Mouse (Mus musculus): ENCODE measurements around the gene Aig1. TPM values are rescaled to one million over a fixed set of nuclear protein-coding genes. Genes with fewer than 3 reads are reported as not detected.

Aig1 gene
- polyA plus RNA-seq, 1 experiment = 30.3 TPM

DNA sequence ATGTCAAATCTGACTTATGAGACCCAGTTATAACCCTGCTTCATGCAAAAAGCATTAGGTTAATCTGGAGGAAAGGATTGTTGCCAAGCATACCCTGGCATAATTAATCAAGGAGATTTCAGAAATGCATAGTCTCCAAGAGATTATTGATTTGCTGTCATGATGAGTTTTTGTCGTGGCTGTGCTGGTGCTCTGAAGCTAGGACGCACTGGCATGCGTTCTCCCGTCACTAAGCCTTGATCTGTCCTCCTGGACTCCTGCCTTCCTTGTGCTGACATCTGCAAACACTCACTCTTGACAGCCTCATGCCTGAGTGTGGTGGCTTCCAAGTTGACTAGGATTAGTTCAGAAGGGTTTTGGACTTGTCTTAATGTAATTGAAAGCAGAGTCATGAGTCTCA is 163.0 kb downstream of the Aig1 start:
- no peak for DNase-seq (ENCODE audit: low spot score)

DNA sequence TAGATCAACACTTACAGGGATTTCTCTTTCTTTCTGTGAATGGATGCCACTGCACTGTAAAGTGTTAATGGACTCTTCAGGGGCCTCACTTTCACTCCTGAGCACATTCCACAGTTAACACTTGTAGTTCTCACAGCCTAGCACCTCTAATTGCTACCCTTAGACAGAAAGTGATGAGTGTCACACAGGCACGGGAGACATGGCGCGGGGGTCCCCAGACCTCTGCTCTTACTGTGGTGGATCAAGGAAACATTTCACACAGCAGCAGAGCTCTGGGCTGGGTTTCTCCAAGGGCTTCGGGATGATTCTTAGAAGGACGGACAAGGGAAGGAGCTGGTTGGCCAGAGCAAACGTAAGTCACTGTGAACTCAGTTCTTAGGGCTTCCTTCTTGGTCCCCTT is 166.1 kb downstream of the Aig1 start:
- DNase-seq (ENCODE audit: low spot score) = no peak

DNA sequence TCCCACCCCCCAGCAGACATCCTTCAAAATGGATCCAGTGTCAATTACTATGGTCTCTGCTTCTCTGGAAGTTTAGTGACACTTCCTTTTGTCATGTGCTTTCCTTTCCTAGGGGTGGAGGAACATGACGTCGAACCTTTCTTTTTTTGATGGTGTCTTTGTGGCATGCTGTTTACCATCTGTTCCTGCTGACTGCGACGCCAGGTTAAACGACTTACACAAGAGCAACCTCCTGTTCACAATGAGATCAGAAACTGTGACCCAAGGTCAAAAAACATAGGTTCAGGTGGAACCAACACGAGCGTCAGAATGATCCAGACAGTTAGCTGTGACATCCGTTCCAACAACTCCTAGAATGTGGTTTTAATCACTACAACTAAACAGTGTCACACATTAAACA is 166.7 kb downstream of the Aig1 start:
- no peak for DNase-seq (ENCODE audit: low spot score)

DNA sequence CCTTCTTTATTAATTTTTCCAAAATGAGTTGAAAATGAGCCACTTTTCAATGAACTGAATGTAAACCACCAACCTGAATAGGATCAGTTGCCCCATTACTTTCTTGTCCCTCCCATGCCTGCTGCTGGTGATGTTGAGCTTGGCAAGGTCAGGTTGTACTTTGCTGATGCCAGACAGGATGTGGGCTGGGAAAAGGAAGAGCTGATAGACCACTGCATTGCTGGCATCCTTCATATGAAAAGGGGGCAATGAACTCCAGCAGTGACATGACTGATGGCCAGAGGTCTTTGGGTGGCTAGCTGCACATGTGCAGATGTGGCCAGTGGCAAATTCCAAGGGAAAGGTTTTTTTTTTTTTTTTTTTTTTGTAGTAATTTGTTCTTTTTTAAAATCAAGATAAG is 172.5 kb downstream of the Aig1 start:
- DNase-seq (ENCODE audit: low spot score) = no peak

DNA sequence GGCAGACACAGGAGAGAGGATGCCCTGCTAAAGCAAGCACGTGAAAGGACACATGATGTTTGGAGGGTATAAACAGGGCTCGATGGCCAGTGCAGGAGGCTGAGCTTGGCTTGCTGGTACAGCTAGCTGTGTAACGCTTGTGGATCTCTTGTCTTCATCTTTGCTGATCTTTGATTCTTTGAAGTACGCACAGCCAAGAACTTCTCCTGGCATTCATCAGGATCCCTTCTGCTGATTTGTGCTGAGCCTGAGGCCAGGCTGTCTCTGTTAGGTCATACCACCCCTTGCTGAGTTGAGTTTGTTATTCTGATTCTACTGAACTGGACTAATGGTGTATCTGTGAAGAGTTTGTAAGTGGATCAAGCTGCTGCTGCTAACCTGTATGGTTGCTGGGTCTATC is 175.5 kb downstream of the Aig1 start:
- DNase-seq (ENCODE audit: low spot score) = no peak

DNA sequence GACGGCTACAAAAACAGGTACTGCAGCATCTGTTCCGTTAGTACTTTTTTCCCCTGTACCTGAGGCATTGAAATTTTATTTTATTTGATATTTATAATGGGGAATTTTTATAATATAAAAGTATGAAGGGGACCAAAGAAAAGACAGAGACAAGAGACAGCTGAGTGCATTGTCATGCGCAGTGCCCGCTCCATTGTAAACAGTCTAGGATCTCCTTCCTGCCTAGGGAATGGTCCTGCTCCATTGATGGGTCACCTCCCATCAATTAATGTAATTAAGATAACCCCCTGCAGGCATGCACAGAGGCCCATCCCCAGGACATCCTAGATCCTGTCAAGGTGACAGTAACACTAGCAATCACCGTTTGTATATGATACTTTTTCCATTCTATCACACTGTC is 178.0 kb downstream of the Aig1 start:
- no peak for DNase-seq (ENCODE audit: low spot score)

DNA sequence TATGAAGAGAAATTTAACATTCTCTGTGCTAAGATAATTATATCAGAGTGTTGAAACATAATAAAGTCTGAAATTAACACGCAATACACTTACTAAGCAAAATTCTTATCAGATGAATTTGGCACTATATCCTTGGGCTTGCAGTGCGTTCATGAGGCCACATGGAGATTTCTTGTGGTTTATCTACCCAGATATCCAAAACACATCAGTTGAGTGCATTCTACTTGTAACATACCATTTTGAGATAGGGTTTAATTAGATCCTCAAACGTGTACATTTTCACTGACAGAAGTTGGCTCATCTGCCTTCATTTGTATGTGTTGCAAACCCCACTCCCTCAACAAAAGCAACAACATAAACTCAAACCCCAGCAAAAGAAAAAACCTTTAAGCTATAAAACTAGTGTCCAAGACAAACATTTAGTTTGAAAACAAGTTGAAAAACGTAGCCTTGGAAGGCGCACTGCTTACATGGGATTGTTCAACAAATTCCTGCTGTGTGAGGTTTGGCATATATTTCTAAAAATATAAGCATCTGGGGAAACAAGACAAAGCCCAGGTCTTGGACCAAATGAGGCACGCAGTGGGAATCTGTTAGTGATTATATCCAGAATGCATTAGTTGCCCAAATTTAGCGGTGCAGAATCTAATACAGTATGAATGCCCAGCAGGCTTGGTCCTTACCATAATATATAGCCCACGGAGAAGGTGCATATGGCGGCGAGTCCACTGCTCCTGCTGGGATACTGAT is 178.8 kb downstream of the Aig1 start:
- DNase-seq (ENCODE audit: low spot score) = no peak

DNA sequence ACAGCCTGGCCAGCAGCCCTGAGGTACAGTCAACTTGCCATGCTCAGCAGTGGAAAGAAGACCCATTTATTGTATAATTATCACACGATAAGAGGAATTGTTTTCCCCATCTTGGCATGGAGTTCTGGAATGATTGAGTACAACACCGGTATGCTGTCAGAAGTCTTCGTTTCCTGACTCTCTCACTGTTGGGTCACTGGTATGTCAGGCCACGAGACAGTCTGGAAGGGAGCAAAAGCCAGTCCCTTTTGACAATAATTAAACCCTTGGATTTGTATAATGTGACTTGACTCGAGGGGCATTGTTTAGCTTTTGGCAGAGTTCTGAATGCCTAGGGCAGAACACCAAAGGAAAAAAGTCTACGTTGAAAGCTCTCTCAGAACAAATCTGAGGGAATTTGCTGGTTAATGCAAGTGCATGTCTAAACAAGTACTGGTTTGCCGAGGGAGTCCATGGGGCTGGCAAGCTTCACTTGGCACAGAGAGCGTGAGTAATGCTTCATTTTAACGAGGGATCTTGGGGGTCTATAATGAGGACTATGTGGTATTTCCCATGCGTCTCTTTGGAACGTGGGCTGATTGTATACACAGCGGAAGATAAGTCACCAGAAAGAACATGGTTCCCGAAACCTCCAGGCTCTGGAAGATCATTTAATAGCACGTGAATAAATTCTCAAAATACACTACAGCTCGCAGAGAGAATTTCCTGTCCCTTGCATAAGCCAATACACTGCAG is 180.2 kb downstream of the Aig1 start:
- DNase-seq (ENCODE audit: low spot score) = no peak

DNA sequence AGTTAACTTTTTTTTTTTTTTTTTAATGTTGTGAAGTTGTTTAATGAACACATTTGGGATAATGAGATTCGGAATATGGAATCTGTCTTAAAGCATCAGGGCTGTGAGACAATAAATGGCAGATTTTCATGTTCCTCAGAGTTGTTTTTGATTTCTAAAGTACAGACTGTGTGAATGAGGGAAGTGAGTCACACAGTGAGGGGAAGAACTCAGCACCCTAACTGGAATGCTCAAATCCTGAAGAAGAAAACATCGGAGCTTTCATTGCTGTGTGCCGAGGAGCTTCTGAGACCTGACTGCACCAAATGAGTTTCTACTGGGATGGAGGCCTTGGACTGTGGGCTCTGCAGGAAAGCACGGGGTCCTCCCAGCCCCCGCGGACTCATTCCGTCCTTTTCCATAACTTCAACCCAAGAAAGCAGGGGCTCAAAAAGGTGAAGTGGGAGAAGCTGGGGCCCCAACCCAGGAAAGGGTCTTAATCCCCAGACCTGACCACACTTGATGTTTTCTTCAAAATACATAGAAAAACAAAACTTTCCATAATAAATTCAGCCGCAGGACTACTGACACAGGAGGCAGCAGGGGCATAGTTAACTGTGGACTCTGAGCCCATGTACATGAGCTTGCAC is 181.5 kb downstream of the Aig1 start:
- no peak for DNase-seq (ENCODE audit: low spot score)

DNA sequence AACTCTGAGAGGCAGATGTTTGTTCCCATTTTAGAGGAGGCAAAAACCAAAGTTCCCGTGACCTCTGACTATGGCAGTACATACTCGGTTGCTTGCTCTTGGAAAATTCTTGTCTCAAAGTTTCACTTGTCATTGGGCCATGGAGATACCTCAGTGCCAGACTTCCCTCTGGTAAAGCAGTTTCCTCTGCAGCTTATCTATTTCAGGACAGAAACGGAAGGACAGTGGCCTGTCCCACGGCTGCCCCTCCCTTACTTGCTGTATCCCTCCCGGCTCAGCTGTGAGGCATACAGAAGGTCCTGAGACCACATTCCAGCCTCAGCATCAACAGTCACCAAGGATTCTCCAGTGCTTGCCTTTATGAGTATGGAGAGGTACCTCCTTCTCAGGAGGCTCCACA is 182.7 kb downstream of the Aig1 start:
- DNase-seq (ENCODE audit: low spot score) = no peak

DNA sequence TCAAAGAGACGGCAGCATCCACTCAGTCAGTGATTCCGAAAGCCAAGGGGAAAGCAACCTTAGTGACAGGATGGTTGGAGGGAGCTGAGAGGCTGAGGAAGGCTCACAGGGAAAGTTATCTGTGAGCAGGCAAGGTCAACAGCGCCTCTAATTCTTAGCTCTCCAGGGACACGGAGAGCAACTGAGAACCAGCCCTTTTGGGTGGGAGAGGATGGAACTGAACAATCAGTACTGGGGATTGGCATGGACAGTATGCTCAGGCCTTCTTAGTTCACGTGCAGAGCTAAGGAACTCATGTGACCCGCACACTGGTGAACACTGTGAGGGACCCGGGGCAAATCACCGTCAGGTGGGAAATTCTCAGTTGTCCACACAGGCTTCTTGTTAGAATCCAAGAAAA is 183.4 kb downstream of the Aig1 start:
- no peak for DNase-seq (ENCODE audit: low spot score)

DNA sequence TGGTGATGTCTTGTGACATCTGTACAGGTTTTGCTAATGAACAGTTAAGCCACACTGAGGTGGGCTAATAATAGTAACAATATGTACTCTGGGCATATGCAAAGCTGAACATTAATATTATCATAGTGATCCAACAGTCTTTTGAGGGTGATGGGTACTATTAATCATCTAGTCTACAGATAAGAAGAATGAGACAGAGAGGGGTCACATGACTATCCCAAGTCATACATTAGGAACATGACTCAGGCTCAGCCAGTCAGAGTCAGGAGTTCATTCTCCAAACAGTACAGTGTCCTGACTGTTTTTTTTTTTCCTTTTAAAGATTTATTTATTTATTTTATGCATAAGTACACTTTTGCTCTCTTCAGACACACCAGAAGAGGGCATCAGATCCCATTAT is 184.3 kb downstream of the Aig1 start:
- no peak for DNase-seq (ENCODE audit: low spot score)

DNA sequence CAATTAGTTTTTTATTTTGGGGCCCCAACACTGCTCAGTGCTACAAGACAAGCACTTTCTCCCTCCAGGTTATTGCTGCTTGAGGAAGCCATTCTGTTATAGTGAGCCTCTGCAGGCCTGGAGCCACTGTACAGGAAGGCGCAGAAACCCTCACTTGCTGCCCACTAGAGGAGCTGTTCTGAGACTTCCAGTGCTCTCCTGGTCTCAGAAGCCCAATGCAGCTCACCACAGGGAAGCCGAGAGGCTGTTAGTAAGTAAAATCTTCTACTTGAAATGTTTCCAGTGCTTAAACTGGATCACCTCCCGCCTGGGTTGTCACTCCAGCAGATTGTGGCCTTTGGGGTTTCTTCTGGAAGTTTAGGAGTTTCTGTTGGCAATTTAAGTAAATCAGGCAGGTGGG is 186.2 kb downstream of the Aig1 start:
- DNase-seq (ENCODE audit: low spot score) = no peak

DNA sequence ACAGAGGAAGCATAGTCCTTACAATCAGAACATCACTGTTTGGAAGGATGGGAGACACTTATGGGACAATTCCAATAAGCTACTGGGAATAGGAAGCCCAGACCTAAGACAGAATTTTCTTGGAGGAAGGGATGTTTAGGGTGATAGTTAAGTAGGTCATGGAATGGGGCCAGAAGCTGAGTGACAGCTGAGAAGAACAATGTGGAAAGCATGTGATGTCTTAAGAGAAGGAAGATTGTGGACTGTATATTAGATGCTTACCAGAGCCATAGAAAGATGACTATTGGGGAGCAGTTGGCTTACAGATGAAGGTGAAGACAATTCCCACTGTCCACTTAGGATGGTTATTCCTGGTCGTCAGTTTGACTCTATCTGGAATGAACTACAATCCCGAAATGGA is 191.3 kb downstream of the Aig1 start:
- no peak for DNase-seq (ENCODE audit: low spot score)

DNA sequence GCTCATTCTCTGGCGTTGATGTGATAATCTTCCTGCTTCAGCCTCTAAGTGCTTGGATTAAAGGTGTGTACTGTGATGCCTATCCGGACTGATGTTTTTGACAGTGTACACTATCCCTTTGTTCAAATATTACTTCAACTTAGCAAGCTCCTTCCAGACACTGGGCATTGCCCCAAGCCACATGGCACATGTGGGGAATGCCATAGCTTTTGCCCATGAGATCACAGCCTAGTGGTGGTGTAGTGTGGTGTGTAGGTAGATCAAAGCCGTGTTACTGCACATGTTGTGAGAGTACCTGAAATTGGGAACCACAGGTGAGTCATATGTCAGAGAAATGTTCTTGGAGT is 193.8 kb downstream of the Aig1 start:
- DNase-seq (ENCODE audit: low spot score) = no peak

DNA sequence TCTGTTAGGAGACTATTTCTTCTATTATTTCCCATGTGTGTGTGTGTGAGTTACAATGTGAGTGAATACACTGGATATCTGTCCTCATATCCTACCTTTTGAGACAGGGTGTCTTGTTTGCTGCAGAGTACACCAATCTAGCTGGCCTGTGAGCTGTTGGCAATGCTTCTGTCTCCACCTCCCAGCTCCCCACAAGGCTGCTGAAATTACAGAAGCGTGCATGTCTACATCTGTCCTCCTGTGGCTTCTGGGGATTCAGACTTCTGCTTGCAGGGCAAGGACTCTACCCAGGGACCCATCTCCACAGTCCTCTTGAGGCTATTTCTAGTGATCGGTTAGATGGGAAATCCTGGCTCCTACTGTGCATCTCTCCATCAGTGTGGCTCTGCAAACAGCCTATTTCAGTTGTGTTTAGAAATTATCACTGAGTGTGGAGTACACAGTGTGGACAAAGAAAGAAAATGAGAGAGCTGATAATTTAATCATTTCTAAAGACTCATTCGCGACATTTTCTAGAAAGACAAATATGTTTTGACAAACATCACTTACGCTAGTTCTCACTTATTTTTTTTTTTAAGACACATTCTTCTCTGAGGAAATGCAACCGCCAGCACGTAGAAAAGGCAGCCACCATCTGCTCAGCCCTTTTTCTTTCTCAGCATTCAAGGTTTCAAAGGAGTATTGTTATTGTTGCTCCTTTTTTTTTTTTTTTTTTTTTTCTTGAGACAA is 194.3 kb downstream of the Aig1 start:
- no peak for DNase-seq (ENCODE audit: low spot score)

DNA sequence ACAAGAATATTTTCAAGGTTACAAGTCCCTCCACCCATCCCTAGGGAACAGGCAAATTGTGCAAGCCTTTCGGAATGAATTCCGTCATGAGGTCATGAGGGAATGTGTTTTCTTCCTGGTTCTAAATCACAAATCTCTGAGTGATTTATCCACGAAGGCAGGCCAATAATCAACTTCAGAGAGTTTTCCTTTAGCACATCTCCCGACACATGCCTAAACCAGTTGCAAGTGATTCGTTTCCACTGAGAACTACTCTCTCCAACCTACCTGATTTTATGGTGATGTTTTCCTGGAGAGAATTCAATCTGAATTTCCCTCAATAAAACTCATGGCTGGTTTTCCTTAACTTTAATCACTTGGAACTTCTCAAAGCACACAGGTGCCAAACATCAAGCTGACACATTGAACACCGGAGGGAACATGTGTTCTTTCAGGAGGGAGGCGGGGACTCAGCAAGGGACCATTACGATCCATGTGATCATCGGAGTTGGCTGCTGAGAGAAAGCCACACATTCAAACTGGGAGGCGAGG is 201.5 kb downstream of the Aig1 start:
- no peak for DNase-seq (ENCODE audit: low spot score)

DNA sequence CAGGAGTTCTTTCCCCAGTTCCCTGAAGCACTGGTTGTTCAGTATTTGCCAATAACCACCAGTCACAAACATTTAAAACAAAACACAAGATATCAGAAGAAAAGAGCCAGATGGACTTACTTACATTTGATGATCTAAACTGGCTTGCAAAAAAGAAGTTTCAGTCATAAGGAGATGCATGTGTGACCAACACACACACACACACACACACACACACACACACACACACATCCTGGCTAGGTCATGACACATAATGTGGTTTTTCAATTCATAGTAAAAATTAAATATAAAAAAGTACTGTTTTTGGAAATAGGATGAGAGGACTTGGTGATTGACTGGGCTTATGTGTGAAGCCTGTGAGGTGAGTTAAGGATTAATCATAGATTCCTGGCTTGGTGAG is 205.3 kb downstream of the Aig1 start:
- DNase-seq (ENCODE audit: low spot score) = no peak

DNA sequence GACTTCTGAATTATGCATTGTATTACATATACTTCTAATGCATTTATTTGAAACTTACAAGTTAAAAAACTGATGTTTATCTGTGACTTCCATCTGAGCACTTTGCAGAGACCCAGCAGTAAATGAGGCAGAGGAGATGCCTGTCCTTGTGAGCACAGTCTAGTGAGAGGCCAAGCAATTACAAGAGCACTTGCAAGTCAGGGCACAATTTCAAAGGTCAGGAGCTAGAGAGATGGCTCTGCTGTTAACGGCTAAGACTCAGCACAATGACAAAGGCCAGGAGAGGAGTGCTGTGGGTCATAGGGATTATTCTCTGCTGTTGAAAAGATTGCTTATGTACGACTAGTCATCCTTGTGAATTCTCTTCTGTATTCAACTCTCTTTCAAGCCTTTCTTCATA is 209.0 kb downstream of the Aig1 start:
- no peak for DNase-seq (ENCODE audit: low spot score)

DNA sequence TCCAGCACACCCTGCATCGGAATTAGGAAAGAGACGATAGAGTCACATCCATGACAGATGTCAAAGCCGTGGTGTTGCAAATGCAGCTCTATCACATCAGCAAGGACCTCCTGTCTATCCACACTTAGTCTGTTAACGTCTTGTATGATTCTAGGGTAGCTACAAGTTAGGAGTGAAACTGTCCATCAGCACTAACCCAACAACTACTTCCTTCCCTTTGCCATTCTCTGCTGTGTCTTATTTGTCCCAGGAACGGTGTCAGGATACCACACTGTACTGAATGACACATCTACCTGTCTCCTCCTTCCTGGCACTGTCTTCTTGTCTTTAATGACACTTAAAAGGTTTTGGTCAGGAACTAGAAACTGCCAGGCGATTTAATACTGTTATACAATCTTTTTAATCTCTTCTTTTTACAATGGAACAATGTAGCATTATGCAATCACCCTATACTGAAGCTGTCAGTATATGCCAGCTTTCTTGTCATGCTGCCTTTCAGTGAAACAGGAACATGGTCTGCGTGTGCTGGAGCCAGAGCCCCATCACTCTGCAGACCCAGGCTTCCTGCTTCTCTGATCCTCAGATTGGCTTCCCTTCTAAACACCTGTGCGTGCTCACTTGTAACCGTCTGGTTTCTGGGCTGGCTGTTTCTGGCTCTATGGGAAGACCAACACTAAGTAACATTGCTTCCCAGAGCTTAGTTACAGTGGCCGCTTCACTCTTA is 214.9 kb downstream of the Aig1 start:
- DNase-seq (ENCODE audit: low spot score) = no peak

DNA sequence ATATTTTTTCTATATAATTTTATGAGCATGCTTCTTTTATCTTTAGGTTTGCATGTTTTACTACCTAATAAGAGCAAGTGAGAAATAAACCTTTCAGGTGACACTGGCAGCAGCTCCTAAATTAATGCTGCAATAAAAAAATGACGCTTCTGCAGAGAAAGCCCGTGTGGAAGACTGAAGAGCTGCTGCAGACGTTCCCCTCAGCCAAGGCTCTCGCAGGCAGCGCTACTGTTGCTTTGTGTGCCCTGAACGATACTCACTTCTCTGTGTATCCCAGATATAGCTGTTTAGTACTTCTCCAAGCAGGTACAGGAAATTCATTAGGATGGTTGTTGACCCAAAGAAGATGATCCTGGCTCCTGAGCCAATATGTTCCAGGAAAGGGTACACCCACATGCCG is 215.5 kb downstream of the Aig1 start:
- DNase-seq (ENCODE audit: low spot score) = no peak

DNA sequence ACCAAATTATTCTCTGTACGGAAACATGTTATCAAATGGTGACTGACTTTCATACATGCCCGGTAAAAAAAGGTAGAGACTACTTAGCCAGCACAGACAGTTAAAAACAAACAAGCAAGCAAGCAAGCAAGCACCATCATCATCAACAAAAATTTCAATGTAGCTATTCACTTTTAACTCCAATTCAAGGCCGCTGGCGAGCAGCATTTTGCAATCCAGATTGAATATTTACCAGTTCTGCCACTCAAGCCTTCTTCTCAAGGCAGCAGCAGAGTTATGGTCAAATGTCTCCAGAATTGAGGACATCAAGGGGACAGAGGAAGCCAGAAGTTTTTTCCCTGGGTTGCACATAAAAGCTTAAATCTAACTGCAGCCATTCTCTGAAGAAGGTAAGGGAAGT is 216.7 kb downstream of the Aig1 start:
- no peak for DNase-seq (ENCODE audit: low spot score)

All from urinary bladder, adult 2 months (tissue).